Mouse (Mus musculus) forebrain, embryonic 10.5 days (tissue): Measurements from ENCODE around the gene Rnf34. TPM values are rescaled to one million over a fixed set of nuclear protein-coding genes. Genes with fewer than 3 reads are reported as not detected.

Experiments used
- DNase-seq: peaks from one replicate; pipeline ENCODE4 v3.0.0-alpha.2; 2017; ENCODE audit warnings: low spot score; ENCODE audit errors: extremely low spot score
- H3K27ac ChIP-seq: fragments of 300-500 bp; sonication (generic); 2 replicates; pipeline ENCODE4 v1.5.1; 2016; ENCODE audit warnings: mild to moderate bottlenecking
- H3K27me3 ChIP-seq: fragments of 300-500 bp; sonication (generic); 2 replicates; pipeline ENCODE4 v1.6.1; 2016; ENCODE audit warnings: mild to moderate bottlenecking; ENCODE audit not compliant: poor library complexity, severe bottlenecking
- H3K36me3 ChIP-seq: fragments of 300-500 bp; sonication (generic); replicated peaks from 2 replicates; pipeline ENCODE4 v1.6.1; 2016; ENCODE audit warnings: mild to moderate bottlenecking, moderate library complexity
- H3K4me1 ChIP-seq: fragments of 300-500 bp; sonication (generic); 2 replicates; pipeline ENCODE4 v1.6.1; 2016
- H3K4me3 ChIP-seq: fragments of 300-500 bp; sonication (generic); 2 replicates; pipeline ENCODE4 v1.5.1; 2016; ENCODE audit warnings: mild to moderate bottlenecking, moderate library complexity
- H3K9me3 ChIP-seq: fragments of 300-500 bp; sonication (generic); 2 replicates; pipeline ENCODE4 v1.6.1; 2016; ENCODE audit warnings: mild to moderate bottlenecking, moderate library complexity
- WGBS: fragments of 180-500 bp; shearing (Covaris S2); methylation state at CpG from one replicate; pipeline ENCODE4 v1.1.7; 2016; 5-methylcytosine and 5-hydroxymethylcytosine counted together
- polyA plus RNA-seq: library from polyadenylated mRNA; unstranded; fragments of >200 nt; fragmentation: Nextera tagmentation; extraction: Ambion mirVana; gene quantifications from 2 replicates; pipeline ENCODE4 v1.2.1, GENCODE M21; 2016

The Rnf34 gene
- polyA plus RNA-seq, 1 experiment from 2014 or later, result 48.5 TPM

- WGBS, result 94% methylated on average over 5 of the region's 5 CpGs
- H3K27me3 ChIP-seq, result no peaks in the 10 kb centered on the region
- no peak overlapping the region for H3K27ac ChIP-seq
- no peaks in the 10 kb centered on the region for H3K9me3 ChIP-seq
- no peak overlapping the region for H3K4me3 ChIP-seq
- H3K4me1 ChIP-seq, result peaks cover 28% of the 10 kb centered on the region
- DNase-seq, result peak; percentile 47
- peaks cover 32% of the 10 kb centered on the region for H3K36me3 ChIP-seq
Measured at GRCm38 (mm10) chr5:122894007-122894637, 44.3 kb downstream of the Rnf34 start.

GRCm38 (mm10) chr5:122894821-122895220, 45.0 kb downstream of the Rnf34 start:
- no peak overlapping the region for H3K27ac ChIP-seq
- 84% methylated on average over 4 of the region's 4 CpGs for WGBS
- H3K27me3 ChIP-seq, result no peaks in the 10 kb centered on the region
- no peak overlapping the region for H3K4me3 ChIP-seq
- H3K36me3 ChIP-seq, result peaks cover 32% of the 10 kb centered on the region
- H3K9me3 ChIP-seq, result no peaks in the 10 kb centered on the region
- DNase-seq, result no peak
- H3K4me1 ChIP-seq, result peaks cover 32% of the 10 kb centered on the region

GRCm38 (mm10) chr5:122898153-122898552, 48.3 kb downstream of the Rnf34 start:
- peak overlapping the region; percentile 86; the same call in 1 of the 2 replicates for H3K4me3 ChIP-seq
- peaks cover 41% of the 10 kb centered on the region for H3K4me1 ChIP-seq
- 87% methylated on average over 6 of the region's 6 CpGs for WGBS
- H3K27ac ChIP-seq, result no peak overlapping the region
- H3K27me3 ChIP-seq, result no peaks in the 10 kb centered on the region
- no peak for DNase-seq
- H3K36me3 ChIP-seq, result peaks cover 8% of the 10 kb centered on the region
- H3K9me3 ChIP-seq, result no peaks in the 10 kb centered on the region

GRCm38 (mm10) chr5:122898963-122899776, 49.3 kb downstream of the Rnf34 start:
- peaks cover 41% of the 10 kb centered on the region for H3K4me1 ChIP-seq
- H3K4me3 ChIP-seq, result peak overlapping the region; percentile 86
- peak overlapping the region; percentile 93 for H3K27ac ChIP-seq
- DNase-seq, result peak; percentile 52
- no peaks in the 10 kb centered on the region for H3K27me3 ChIP-seq
- H3K9me3 ChIP-seq, result no peaks in the 10 kb centered on the region
- H3K36me3 ChIP-seq, result peaks cover 8% of the 10 kb centered on the region; the same call in 1 of the 2 replicates
- WGBS, result 7% methylated on average over 45 of the region's 45 CpGs

GRCm38 (mm10) chr5:122899777-122900557, 50.1 kb downstream of the Rnf34 start:
- WGBS, result 1% methylated on average over 111 of the region's 120 CpGs
- Histone ChIP-seq H3K4me1 (peaks cover 37% of the 10 kb centered on the region), H3K9me3 (no peaks in the 10 kb centered on the region), H3K27me3 (no peaks in the 10 kb centered on the region), H3K4me3 (peak overlapping the region; percentile 86), H3K36me3 (peaks cover 8% of the 10 kb centered on the region; the same call in 1 of the 2 replicates), H3K27ac (peak overlapping the region; percentile 93)
- DNase-seq, result peak; percentile 86

GRCm38 (mm10) chr5:122900558-122901171, 50.8 kb downstream of the Rnf34 start:
- 4% methylated on average over 33 of the region's 33 CpGs for WGBS
- Histone ChIP-seq H3K27me3 (no peaks in the 10 kb centered on the region), H3K9me3 (no peaks in the 10 kb centered on the region), H3K36me3 (peaks cover 5% of the 10 kb centered on the region; the same call in 1 of the 2 replicates), H3K27ac (peak overlapping the region; percentile 93), H3K4me1 (peaks cover 35% of the 10 kb centered on the region), H3K4me3 (peak overlapping the region; percentile 86)
- DNase-seq, result no peak

- peaks cover 35% of the 10 kb centered on the region for H3K4me1 ChIP-seq
- peak overlapping the region; percentile 86 for H3K4me3 ChIP-seq
- peak overlapping the region; percentile 93 for H3K27ac ChIP-seq
- no peaks in the 10 kb centered on the region for H3K9me3 ChIP-seq
- WGBS, result 58% methylated on average over 11 of the region's 11 CpGs
- no peak for DNase-seq
- peaks cover 9% of the 10 kb centered on the region; the same call in 1 of the 2 replicates for H3K36me3 ChIP-seq
- H3K27me3 ChIP-seq, result no peaks in the 10 kb centered on the region
Measured at GRCm38 (mm10) chr5:122901179-122901578, 51.3 kb downstream of the Rnf34 start.

GRCm38 (mm10) chr5:122901666-122902065, 51.8 kb downstream of the Rnf34 start:
- no peak overlapping the region for H3K4me3 ChIP-seq
- no peaks in the 10 kb centered on the region for H3K27me3 ChIP-seq

GRCm38 (mm10) chr5:122902228-122902627, 52.4 kb downstream of the Rnf34 start:
- no peak for DNase-seq
- Histone ChIP-seq H3K27ac (no peak overlapping the region), H3K9me3 (no peaks in the 10 kb centered on the region), H3K36me3 (peaks cover 15% of the 10 kb centered on the region), H3K27me3 (no peaks in the 10 kb centered on the region), H3K4me1 (peaks cover 32% of the 10 kb centered on the region), H3K4me3 (no peak overlapping the region)
- WGBS, result 81% methylated on average over 6 of the region's 6 CpGs

More at GRCm38 (mm10) chr5:122901666-122902065, 51.8 kb downstream of the Rnf34 start:
- Histone ChIP-seq H3K27ac (no peak overlapping the region), H3K36me3 (peaks cover 10% of the 10 kb centered on the region), H3K9me3 (no peaks in the 10 kb centered on the region), H3K4me1 (peaks cover 35% of the 10 kb centered on the region)
- DNase-seq, result no peak
- 68% methylated on average over 3 of the region's 3 CpGs for WGBS

GRCm38 (mm10) chr5:122903165-122903564, 53.3 kb downstream of the Rnf34 start:
- 77% methylated on average over 5 of the region's 5 CpGs for WGBS
- DNase-seq, result no peak
- no peaks in the 10 kb centered on the region for H3K9me3 ChIP-seq
- H3K4me3 ChIP-seq, result no peak overlapping the region
- peaks cover 22% of the 10 kb centered on the region for H3K4me1 ChIP-seq
- no peak overlapping the region for H3K27ac ChIP-seq
- no peaks in the 10 kb centered on the region for H3K27me3 ChIP-seq
- peaks cover 10% of the 10 kb centered on the region for H3K36me3 ChIP-seq

GRCm38 (mm10) chr5:122907182-122907581, 57.3 kb downstream of the Rnf34 start:
- Histone ChIP-seq H3K27ac (no peak overlapping the region), H3K36me3 (peaks cover 17% of the 10 kb centered on the region), H3K9me3 (no peaks in the 10 kb centered on the region), H3K4me3 (no peak overlapping the region), H3K27me3 (no peaks in the 10 kb centered on the region), H3K4me1 (no peaks in the 10 kb centered on the region)
- no peak for DNase-seq
- 86% methylated on average over 1 of the region's 1 CpGs for WGBS

- H3K27ac ChIP-seq, result no peak overlapping the region
- no peaks in the 10 kb centered on the region for H3K9me3 ChIP-seq
- H3K4me1 ChIP-seq, result no peaks in the 10 kb centered on the region
- H3K4me3 ChIP-seq, result no peak overlapping the region
- no peaks in the 10 kb centered on the region for H3K27me3 ChIP-seq
- H3K36me3 ChIP-seq, result peaks cover 23% of the 10 kb centered on the region
- no peak for DNase-seq
- 93% methylated on average over 2 of the region's 2 CpGs for WGBS
Measured at GRCm38 (mm10) chr5:122908001-122908400, 58.2 kb downstream of the Rnf34 start.
